Mouse (Mus musculus) lung, adult 2 months (tissue): Measurements from ENCODE around the gene 4933430I17Rik.

Source experiments
- CTCF ChIP-seq: fragments of 200-500 bp; IDR thresholded peaks from 2 replicates; pipeline ENCODE4 v1.5.1; 2011; ENCODE audit warnings: mild to moderate bottlenecking, low read length, control low read depth; ENCODE audit not compliant: insufficient read depth
- POLR2A ChIP-seq: fragments of 200-500 bp; IDR thresholded peaks from 2 replicates; pipeline ENCODE4 v1.6.1; 2011; ENCODE audit warnings: low read depth, mild to moderate bottlenecking, control low read depth, low read length, borderline replicate concordance; ENCODE audit errors: extremely low read depth

DNA sequence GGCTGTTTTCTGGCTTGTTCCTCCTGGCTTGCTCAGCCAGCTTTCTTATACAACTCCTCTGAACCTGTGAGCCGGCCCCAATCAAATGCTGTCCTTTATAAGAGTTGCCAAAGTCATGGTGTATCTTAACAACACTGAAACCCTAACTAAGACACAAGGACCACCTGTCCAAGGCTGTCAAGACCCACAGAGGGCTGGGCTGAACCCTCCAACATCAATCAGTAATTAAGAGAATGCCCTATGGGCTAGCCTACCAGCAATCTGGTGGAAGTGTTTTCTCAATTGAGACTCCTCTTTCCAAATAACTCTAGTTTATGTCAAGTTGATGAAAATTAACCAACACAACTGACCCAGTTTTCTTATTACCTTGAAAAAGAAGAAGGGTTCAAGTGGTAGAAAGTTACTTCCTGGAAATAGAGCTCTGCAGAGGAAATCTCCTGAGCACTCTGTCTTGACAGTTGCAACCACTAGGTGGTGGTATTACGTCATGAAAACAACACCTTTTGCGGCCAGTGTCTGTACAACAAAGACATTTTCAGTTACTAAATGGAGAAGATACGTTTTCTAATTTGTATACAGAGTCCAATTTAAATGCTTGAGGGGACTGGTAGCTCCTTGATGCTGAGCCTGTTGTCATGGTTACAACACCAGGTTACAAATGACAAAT is 35.9 kb downstream of the 4933430I17Rik start:
- TF ChIP-seq CTCF = peak; percentile 28; the same call in 1 of the 2 replicates
- no peak for TF ChIP-seq POLR2A
